In genomic region chr5:93221661-93222060, GRCm38 (mm10) we compare ENCODE assay signal across 10 mouse cellular contexts. TPM values are rescaled to one million over a fixed set of nuclear protein-coding genes. Genes with fewer than 3 reads are reported as not detected.
DNase-seq lines count a peak whose midpoint lies in the region; ATAC-seq and TF ChIP-seq lines count a peak whose summit lies in the region.
"Had no signal": no experiment of that assay in that cellular context is flagged by ENCODE, and none has a peak within 500 bp of the region (broad histone marks: within the 10 kb centered on the region; RNA-seq: fewer than 3 reads in every experiment).

No protein-coding gene starts in this region.

- no peak for ATAC-seq in megakaryocyte, adult 5-6 weeks (ENCODE audit: poor library complexity, severe bottlenecking)

- no peak for TF ChIP-seq CTCF in gastrocnemius, adult 2 months (IDR thresholded peaks at IDR 0.05)

- H3K4me3 ChIP-seq in gastrocnemius, adult 2 months: peak overlapping the region; percentile 31; the same call in 1 of the 2 replicates
- H3K4me3 ChIP-seq: erythroblast, embryonic 14.5 days; neural tube, embryonic 13.5 days had no signal

- peak overlapping the region; percentile 68 for H3K27ac ChIP-seq in gastrocnemius, adult 2 months
- H3K27ac ChIP-seq: neural tube, embryonic 13.5 days had no signal

- DNase-seq in urinary bladder, postnatal 14 days (ENCODE audit: low spot score): peak; percentile 53
- DNase-seq in urinary bladder, adult 2 months (ENCODE audit: low spot score): no peak
- peak; percentile 52 for DNase-seq in gastrocnemius, adult 2 months
- peak; percentile 22 to 54 for DNase-seq in kidney, postnatal 4 days
- no peak for DNase-seq in frontal cortex, adult 2 months (ENCODE audit: extremely low spot score in 1 of 2, low spot score in 1 of 2)
- DNase-seq in spleen, postnatal 14 days (ENCODE audit: low spot score in 2 of 2): no peak
- DNase-seq in left cerebral cortex, postnatal 10 days (ENCODE audit: extremely low spot score in 1 of 2, low spot score in 2 of 2): no peak

- intact Hi-C loops in gastrocnemius, adult 2 months (cut with DNase I): no loop called here
- intact Hi-C loops in left cerebral cortex, postnatal 10 days (cut with DNase I): no loop called here

RNA-seq across cellular contexts. Expression of gene 2010109A12Rik, which starts 15.3 kb away (rescaled TPM):
- polyA plus RNA-seq in urinary bladder, adult 2 months (2012; rRNA removed): 0.44 and 0.68 TPM in 2 replicates
- under 1 TPM; 0.48 to 0.81 TPM for total RNA-seq in gastrocnemius, adult 2 months (2021)
- 0.63 and 0.64 TPM in 2 replicates for polyA plus RNA-seq in frontal cortex, adult 2 months (2012; rRNA removed)
- total RNA-seq in left cerebral cortex, postnatal 10 days (2021): under 1 TPM in 1 of 2 experiments, not detected in 1; 0.95 TPM
- total RNA-seq in megakaryocyte, adult 5-6 weeks (2015): 0.20 and 0.43 TPM in 2 replicates
- total RNA-seq in megakaryocyte, adult 5-6 weeks (2017): 0.94 and 3.7 TPM in 2 replicates
- polyA plus RNA-seq: erythroblast, embryonic 14.5 days had no signal

RNA-seq across cellular contexts. Expression of gene Ccni, which starts 15.4 kb away (rescaled TPM):
- 65.0 and 103 TPM in 2 replicates for polyA plus RNA-seq in urinary bladder, adult 2 months (2012; rRNA removed)
- total RNA-seq in gastrocnemius, adult 2 months (2021): 10 to 100 TPM; 61.4 to 66.6 TPM
- 178 and 179 TPM in 2 replicates for polyA plus RNA-seq in frontal cortex, adult 2 months (2012; rRNA removed)
- 100 to 1,000 TPM; 312 to 335 TPM for total RNA-seq in left cerebral cortex, postnatal 10 days (2021)
- total RNA-seq in megakaryocyte, adult 5-6 weeks (2015): 180 and 198 TPM in 2 replicates
- 196 and 202 TPM in 2 replicates for total RNA-seq in megakaryocyte, adult 5-6 weeks (2017)

RNA-seq across cellular contexts. Expression of gene Ccng2, which starts 45.4 kb away (rescaled TPM):
- polyA plus RNA-seq in urinary bladder, adult 2 months (2012; rRNA removed): 19.8 and 21.4 TPM in 2 replicates
- 1 to 10 TPM; 8.6 to 9.7 TPM for total RNA-seq in gastrocnemius, adult 2 months (2021)
- polyA plus RNA-seq in frontal cortex, adult 2 months (2012; rRNA removed): 36.8 and 42.2 TPM in 2 replicates
- total RNA-seq in left cerebral cortex, postnatal 10 days (2021): 10 to 100 TPM; 31.5 to 35.9 TPM
- total RNA-seq in megakaryocyte, adult 5-6 weeks (2015): 103 TPM in 2 replicates
- 104 TPM in 2 replicates for total RNA-seq in megakaryocyte, adult 5-6 weeks (2017)

Comparison
In these comparisons a context has a peak if more than half of its experiments do, and no peak if none do; other contexts are left out.
1. DNase-seq: peak in urinary bladder, postnatal 14 days (single experiment), gastrocnemius, adult 2 months (single experiment) and kidney, postnatal 4 days (2 of 2); none in urinary bladder, adult 2 months (single experiment), frontal cortex, adult 2 months (0 of 2), spleen, postnatal 14 days (0 of 2) and left cerebral cortex, postnatal 10 days (0 of 2).